Mouse (Mus musculus): ENCODE results near the gene Epo. TPM values are rescaled to one million over a fixed set of nuclear protein-coding genes. Genes with fewer than 3 reads are reported as not detected.

Gene Epo
- polyA plus RNA-seq, 1 experiment from 2014 or later: not detected

DNA sequence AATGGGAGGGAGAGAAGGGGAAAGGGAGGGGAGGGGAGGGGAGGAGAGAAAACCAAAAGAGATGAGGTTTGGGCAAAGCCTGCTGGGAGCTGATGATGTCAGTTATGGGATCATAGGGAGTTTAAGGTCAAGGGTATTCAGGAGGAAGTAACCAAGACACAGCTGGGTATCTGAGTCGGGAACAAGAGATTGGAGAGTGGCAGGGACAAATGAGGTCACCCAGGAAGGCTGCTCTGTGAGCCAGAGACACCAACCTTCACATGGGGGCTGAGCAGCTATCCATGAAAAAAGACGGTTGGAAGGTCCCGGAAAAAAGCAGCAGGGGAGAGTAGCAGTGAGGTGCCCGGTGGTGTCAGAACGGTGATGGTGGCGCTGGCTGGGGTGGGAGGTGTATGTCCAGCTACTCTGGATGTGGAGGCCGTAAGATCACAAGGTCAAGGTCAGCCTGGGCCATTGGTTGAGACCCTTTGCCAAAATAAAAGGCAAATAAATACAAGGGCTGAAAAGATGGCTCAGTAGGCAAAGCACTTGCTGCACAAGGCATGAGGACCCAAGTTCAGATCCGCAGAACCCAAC is 35.3 kb upstream of the Epo start:
- no peaks in the 10 kb centered on the region for H3K27me3 ChIP-seq (ENCODE audit: control insufficient read depth, insufficient read depth, low read length)
- DNase-seq: no peak
- H3K4me3 ChIP-seq (replicated peaks; ENCODE audit: low read depth, low read length): no peak overlapping the region
- ATAC-seq (ENCODE audit: low FRiP score, low TSS enrichment): no peak
- no peaks in the 10 kb centered on the region for H3K4me1 ChIP-seq (ENCODE audit: control insufficient read depth, insufficient read depth, low read length)
- no peak overlapping the region for H3K4me2 ChIP-seq (ENCODE audit: low read length)
- no peak overlapping the region for H3K27ac ChIP-seq (replicated peaks; ENCODE audit: low read depth, low read length)
- H3K9ac ChIP-seq (replicated peaks; ENCODE audit: low read length): no peak overlapping the region
- peaks cover 32% of the 10 kb centered on the region for H3K36me3 ChIP-seq (ENCODE audit: control insufficient read depth, insufficient read depth, low read length)
- H3K9me3 ChIP-seq (ENCODE audit: control insufficient read depth, low read length): no peaks in the 10 kb centered on the region
- 82% methylated on average over 8 of the region's 8 CpGs for WGBS

- no peaks in the 10 kb centered on the region for H3K4me1 ChIP-seq (ENCODE audit: control insufficient read depth, insufficient read depth, low read length)
- no peaks in the 10 kb centered on the region for H3K27me3 ChIP-seq (ENCODE audit: control insufficient read depth, insufficient read depth, low read length)
- ATAC-seq (ENCODE audit: low FRiP score, low TSS enrichment) (no peak), DNase-seq (no peak)
- H3K36me3 ChIP-seq (ENCODE audit: control insufficient read depth, insufficient read depth, low read length): peaks cover 36% of the 10 kb centered on the region
- WGBS: 97% methylated on average over 5 of the region's 5 CpGs
- no peak overlapping the region for H3K4me2 ChIP-seq (ENCODE audit: low read length)
- H3K27ac ChIP-seq (replicated peaks; ENCODE audit: low read depth, low read length): no peak overlapping the region
- H3K9ac ChIP-seq (replicated peaks; ENCODE audit: low read length): no peak overlapping the region
- H3K4me3 ChIP-seq (replicated peaks; ENCODE audit: low read depth, low read length): no peak overlapping the region
- H3K9me3 ChIP-seq (ENCODE audit: control insufficient read depth, low read length): no peaks in the 10 kb centered on the region
Measured at GRCm38 (mm10) chr5:137566416-137566815, 33.4 kb upstream of the Epo start.

DNA sequence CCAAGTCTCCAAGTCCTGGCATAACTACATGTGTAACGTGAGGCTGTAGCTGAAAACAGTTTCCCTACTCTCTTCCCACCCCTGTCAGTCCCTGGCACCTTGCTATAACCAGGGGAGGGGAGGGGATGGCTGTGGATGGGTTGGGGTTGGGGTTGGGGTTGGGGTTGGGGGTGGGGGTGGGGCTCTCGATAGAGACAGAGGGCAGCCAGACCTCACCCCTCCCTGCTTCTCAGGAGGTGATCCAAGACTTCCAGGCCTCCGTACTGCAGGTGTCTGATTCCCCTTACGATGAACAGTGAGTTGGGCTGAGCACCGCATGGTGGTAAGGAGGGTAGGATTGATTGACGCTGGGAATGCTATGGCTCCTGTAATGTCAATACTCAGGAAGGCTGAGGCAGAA is 32.7 kb upstream of the Epo start:
- Histone ChIP-seq H3K4me2 (ENCODE audit: low read length) (no peak overlapping the region), H3K4me1 (ENCODE audit: control insufficient read depth, insufficient read depth, low read length) (no peaks in the 10 kb centered on the region), H3K9me3 (ENCODE audit: control insufficient read depth, low read length) (no peaks in the 10 kb centered on the region), H3K27me3 (ENCODE audit: control insufficient read depth, insufficient read depth, low read length) (no peaks in the 10 kb centered on the region), H3K36me3 (ENCODE audit: control insufficient read depth, insufficient read depth, low read length) (peaks cover 37% of the 10 kb centered on the region), H3K4me3 (replicated peaks; ENCODE audit: low read depth, low read length) (no peak overlapping the region), H3K9ac (replicated peaks; ENCODE audit: low read length) (no peak overlapping the region), H3K27ac (replicated peaks; ENCODE audit: low read depth, low read length) (no peak overlapping the region)
- DNase-seq (no peak), ATAC-seq (ENCODE audit: low FRiP score, low TSS enrichment) (no peak)
- WGBS: 62% methylated on average over 6 of the region's 6 CpGs

- Histone ChIP-seq H3K9ac (replicated peaks; ENCODE audit: low read length) (no peak overlapping the region), H3K9me3 (ENCODE audit: control insufficient read depth, low read length) (no peaks in the 10 kb centered on the region), H3K4me1 (ENCODE audit: control insufficient read depth, insufficient read depth, low read length) (no peaks in the 10 kb centered on the region), H3K27ac (replicated peaks; ENCODE audit: low read depth, low read length) (no peak overlapping the region), H3K27me3 (ENCODE audit: control insufficient read depth, insufficient read depth, low read length) (no peaks in the 10 kb centered on the region), H3K4me3 (replicated peaks; ENCODE audit: low read depth, low read length) (no peak overlapping the region), H3K4me2 (ENCODE audit: low read length) (no peak overlapping the region), H3K36me3 (ENCODE audit: control insufficient read depth, insufficient read depth, low read length) (peaks cover 38% of the 10 kb centered on the region)
- no peak for DNase-seq
- ATAC-seq (ENCODE audit: low FRiP score, low TSS enrichment): no peak
- 80% methylated on average over 10 of the region's 10 CpGs for WGBS
Measured at GRCm38 (mm10) chr5:137562965-137563364, 29.9 kb upstream of the Epo start.

- no peak for DNase-seq
- no peak for ATAC-seq (ENCODE audit: low FRiP score, low TSS enrichment)
Measured at GRCm38 (mm10) chr5:137561556-137561955, 28.5 kb upstream of the Epo start.

DNA sequence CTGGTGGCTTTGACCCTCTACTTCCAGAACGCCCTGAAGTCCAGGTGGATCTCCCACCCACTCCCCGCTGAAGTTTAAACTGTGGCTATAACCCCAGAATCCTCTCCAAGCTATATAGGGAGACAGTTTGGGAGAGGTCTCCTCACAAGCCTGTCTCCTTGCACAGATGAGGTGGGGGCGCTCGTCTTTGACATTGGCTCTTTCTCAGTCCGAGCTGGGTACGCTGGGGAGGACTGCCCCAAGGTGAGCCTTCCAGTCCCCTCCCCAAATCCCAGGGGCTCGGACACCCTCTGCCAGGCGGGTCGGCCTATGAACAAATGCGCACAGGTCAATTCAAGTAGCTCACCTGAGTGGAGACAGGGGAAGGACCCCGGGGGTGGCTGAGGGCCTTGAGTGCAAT is 20.9 kb upstream of the Epo start:
- Histone ChIP-seq H3K36me3 (ENCODE audit: control insufficient read depth, insufficient read depth, low read length) (no peaks in the 10 kb centered on the region), H3K27me3 (ENCODE audit: control insufficient read depth, insufficient read depth, low read length) (no peaks in the 10 kb centered on the region), H3K9ac (replicated peaks; ENCODE audit: low read length) (peak overlapping the region; percentile 85), H3K27ac (replicated peaks; ENCODE audit: low read depth, low read length) (peak overlapping the region; percentile 84), H3K4me2 (ENCODE audit: low read length) (peak overlapping the region; percentile 75), H3K9me3 (ENCODE audit: control insufficient read depth, low read length) (no peaks in the 10 kb centered on the region), H3K4me1 (ENCODE audit: control insufficient read depth, insufficient read depth, low read length) (peaks cover 15% of the 10 kb centered on the region), H3K4me3 (replicated peaks; ENCODE audit: low read depth, low read length) (peak overlapping the region; percentile 77)
- no peak for DNase-seq
- peak; percentile 14; the same call in 1 of the 2 replicates for ATAC-seq (ENCODE audit: low FRiP score, low TSS enrichment)
- WGBS: 50% methylated on average over 11 of the region's 11 CpGs

More at GRCm38 (mm10) chr5:137561556-137561955, 28.5 kb upstream of the Epo start:
- Histone ChIP-seq H3K27ac (replicated peaks; ENCODE audit: low read depth, low read length) (no peak overlapping the region), H3K4me3 (replicated peaks; ENCODE audit: low read depth, low read length) (no peak overlapping the region), H3K4me2 (ENCODE audit: low read length) (no peak overlapping the region), H3K36me3 (ENCODE audit: control insufficient read depth, insufficient read depth, low read length) (peaks cover 32% of the 10 kb centered on the region), H3K9ac (replicated peaks; ENCODE audit: low read length) (no peak overlapping the region), H3K27me3 (ENCODE audit: control insufficient read depth, insufficient read depth, low read length) (no peaks in the 10 kb centered on the region), H3K9me3 (ENCODE audit: control insufficient read depth, low read length) (no peaks in the 10 kb centered on the region), H3K4me1 (ENCODE audit: control insufficient read depth, insufficient read depth, low read length) (no peaks in the 10 kb centered on the region)
- 66% methylated on average over 6 of the region's 6 CpGs for WGBS

GRCm38 (mm10) chr5:137553411-137553837 is 20.4 kb upstream of the Epo start, which contains the start of gene Actl6b:
Actl6b (plus strand) TSS chr5:137553517.
- under 1% methylated on average over 36 of the region's 37 CpGs for WGBS
- H3K27me3 ChIP-seq (ENCODE audit: control insufficient read depth, insufficient read depth, low read length): no peaks in the 10 kb centered on the region
- peak within 1 kb of the TSS; percentile 75 for H3K4me2 ChIP-seq (ENCODE audit: low read length)
- H3K27ac ChIP-seq (replicated peaks; ENCODE audit: low read depth, low read length): peak within 1 kb of the TSS; percentile 84
- H3K4me1 ChIP-seq (ENCODE audit: control insufficient read depth, insufficient read depth, low read length): peaks cover 15% of the 10 kb centered on the region
- ATAC-seq (ENCODE audit: low FRiP score, low TSS enrichment) (peak; percentile 95), DNase-seq (peak; percentile 97)
- H3K4me3 ChIP-seq (replicated peaks; ENCODE audit: low read depth, low read length): peak within 1 kb of the TSS; percentile 77
- H3K9ac ChIP-seq (replicated peaks; ENCODE audit: low read length): peak within 1 kb of the TSS; percentile 85
- H3K36me3 ChIP-seq (ENCODE audit: control insufficient read depth, insufficient read depth, low read length): no peaks in the 10 kb centered on the region
- no peaks in the 10 kb centered on the region for H3K9me3 ChIP-seq (ENCODE audit: control insufficient read depth, low read length)

- ATAC-seq (ENCODE audit: low FRiP score, low TSS enrichment) (peak; percentile 58; the same call in 1 of the 2 replicates), DNase-seq (no peak)
- H3K9me3 ChIP-seq (ENCODE audit: control insufficient read depth, low read length): no peaks in the 10 kb centered on the region
- H3K27me3 ChIP-seq (ENCODE audit: control insufficient read depth, insufficient read depth, low read length): no peaks in the 10 kb centered on the region
- 20% methylated on average over 6 of the region's 6 CpGs for WGBS
- H3K4me3 ChIP-seq (replicated peaks; ENCODE audit: low read depth, low read length): peak overlapping the region; percentile 77
- H3K4me1 ChIP-seq (ENCODE audit: control insufficient read depth, insufficient read depth, low read length): peaks cover 15% of the 10 kb centered on the region
- no peaks in the 10 kb centered on the region for H3K36me3 ChIP-seq (ENCODE audit: control insufficient read depth, insufficient read depth, low read length)
- H3K9ac ChIP-seq (replicated peaks; ENCODE audit: low read length): peak overlapping the region; percentile 85
- H3K4me2 ChIP-seq (ENCODE audit: low read length): peak overlapping the region; percentile 75
- peak overlapping the region; percentile 84 for H3K27ac ChIP-seq (replicated peaks; ENCODE audit: low read depth, low read length)
Measured at GRCm38 (mm10) chr5:137553000-137553399, 20.0 kb upstream of the Epo start.

GRCm38 (mm10) chr5:137551119-137551518 is 18.1 kb upstream of the Epo start:
- Histone ChIP-seq H3K4me2 (ENCODE audit: low read length) (no peak overlapping the region), H3K4me1 (ENCODE audit: control insufficient read depth, insufficient read depth, low read length) (peaks cover 15% of the 10 kb centered on the region), H3K9me3 (ENCODE audit: control insufficient read depth, low read length) (no peaks in the 10 kb centered on the region), H3K4me3 (replicated peaks; ENCODE audit: low read depth, low read length) (no peak overlapping the region), H3K9ac (replicated peaks; ENCODE audit: low read length) (no peak overlapping the region), H3K36me3 (ENCODE audit: control insufficient read depth, insufficient read depth, low read length) (no peaks in the 10 kb centered on the region), H3K27me3 (ENCODE audit: control insufficient read depth, insufficient read depth, low read length) (no peaks in the 10 kb centered on the region), H3K27ac (replicated peaks; ENCODE audit: low read depth, low read length) (no peak overlapping the region)
- DNase-seq: no peak
- ATAC-seq (ENCODE audit: low FRiP score, low TSS enrichment): no peak
- WGBS: 64% methylated on average over 5 of the region's 5 CpGs

Data from midbrain, embryonic 14.5 days (tissue).